ENCODE assay signal across 8 mouse cellular contexts in genomic region chr12:59039971-59040844, GRCm38 (mm10). TPM values are rescaled to one million over a fixed set of nuclear protein-coding genes. Genes with fewer than 3 reads are reported as not detected.
DNase-seq lines count a peak whose midpoint lies in the region; ATAC-seq lines count a peak whose summit lies in the region.

No protein-coding gene starts in this region.

- H3K4me2 ChIP-seq in embryonic facial prominence, embryonic 11.5 days (ENCODE audit: low read depth, low read length), result no peak overlapping the region
- peak overlapping the region; percentile 42 for H3K4me2 ChIP-seq in heart, embryonic 15.5 days
- peak overlapping the region; percentile 35 for H3K4me2 ChIP-seq in kidney, embryonic 16.5 days (replicated peaks; ENCODE audit: low read depth, low read length)

- H3K27me3 ChIP-seq in embryonic facial prominence, embryonic 11.5 days (ENCODE audit: control insufficient read depth, insufficient read depth, low read length), result no peaks in the 10 kb centered on the region
- no peaks in the 10 kb centered on the region for H3K27me3 ChIP-seq in heart, embryonic 15.5 days
- no peaks in the 10 kb centered on the region for H3K27me3 ChIP-seq in kidney, embryonic 16.5 days (ENCODE audit: insufficient read depth, low read length)

- H3K27ac ChIP-seq in embryonic facial prominence, embryonic 11.5 days (replicated peaks; ENCODE audit: low read depth, low read length), result peak overlapping the region; percentile 69
- H3K27ac ChIP-seq in heart, embryonic 15.5 days, result peak overlapping the region; percentile 85
- H3K27ac ChIP-seq in kidney, embryonic 16.5 days (ENCODE audit: low read length), result peak overlapping the region; percentile 89

- under 1% methylated on average over 23 of the region's 23 CpGs for WGBS in embryonic facial prominence, embryonic 11.5 days
- WGBS in heart, embryonic 15.5 days, result 7% methylated on average over 23 of the region's 23 CpGs
- WGBS in kidney, embryonic 16.5 days, result 6% methylated on average over 23 of the region's 23 CpGs

- H3K9ac ChIP-seq in embryonic facial prominence, embryonic 11.5 days (replicated peaks; ENCODE audit: low read length), result no peak overlapping the region
- H3K9ac ChIP-seq in heart, embryonic 15.5 days, result peak overlapping the region; percentile 44; the same call in 1 of the 2 replicates
- H3K9ac ChIP-seq in kidney, embryonic 16.5 days (replicated peaks; ENCODE audit: low read length), result peak overlapping the region; percentile 46

- DNase-seq in 3134 (ENCODE audit: extremely low read depth, insufficient read length, low spot score), result peak; percentile 15
- DNase-seq in Muller cell, postnatal 12 days (ENCODE audit: inconsistent ontology term), result peak; percentile 60
- peak; percentile 83 for DNase-seq in embryonic facial prominence, embryonic 11.5 days (ENCODE audit: low spot score)
- peak; percentile 70 for DNase-seq in lung, postnatal 36 days
- DNase-seq in skeletal muscle tissue, adult 2 months (ENCODE audit: low read depth, low spot score), result peak; percentile 13
- DNase-seq in frontal cortex, postnatal 25 days (ENCODE audit: low spot score in 2 of 2), result no peak

- no peak overlapping the region for H3K4me3 ChIP-seq in embryonic facial prominence, embryonic 11.5 days (ENCODE audit: low read depth, low read length)
- H3K4me3 ChIP-seq in heart, embryonic 15.5 days, result peak overlapping the region; percentile 22; the same call in 1 of the 2 replicates
- peak overlapping the region; percentile 27 for H3K4me3 ChIP-seq in kidney, embryonic 16.5 days (ENCODE audit: low read length)

- no peaks in the 10 kb centered on the region for H3K4me1 ChIP-seq in embryonic facial prominence, embryonic 11.5 days (ENCODE audit: control insufficient read depth, insufficient read depth, low read length)
- 0 out of 2 replicates have a peak, but pooled peaks cover 6% of the 10 kb centered on the region for H3K4me1 ChIP-seq in heart, embryonic 15.5 days (replicated peaks)
- peaks cover 3% of the 10 kb centered on the region; the same call in 1 of the 2 replicates for H3K4me1 ChIP-seq in kidney, embryonic 16.5 days (ENCODE audit: insufficient read depth, low read length)

- no peaks in the 10 kb centered on the region for H3K9me3 ChIP-seq in embryonic facial prominence, embryonic 11.5 days (replicated peaks; ENCODE audit: control insufficient read depth, low read length)
- no peaks in the 10 kb centered on the region for H3K9me3 ChIP-seq in heart, embryonic 15.5 days (replicated peaks)
- H3K9me3 ChIP-seq in kidney, embryonic 16.5 days (ENCODE audit: low read length), result no peaks in the 10 kb centered on the region

- ATAC-seq in embryonic facial prominence, embryonic 11.5 days (replicated peaks; ENCODE audit: insufficient number of reproducible peaks, low FRiP score, low TSS enrichment, low read depth), result peak; percentile 92
- ATAC-seq in heart, embryonic 15.5 days (replicated peaks; ENCODE audit: insufficient number of reproducible peaks, insufficient read depth, low FRiP score, low read depth), result peak; percentile 60
- ATAC-seq in kidney, embryonic 16.5 days (ENCODE audit: low FRiP score, low TSS enrichment), result peak; percentile 89

- peaks cover 2% of the 10 kb centered on the region; the same call in 1 of the 2 replicates for H3K36me3 ChIP-seq in embryonic facial prominence, embryonic 11.5 days (replicated peaks; ENCODE audit: control insufficient read depth, insufficient read depth, low read depth, low read length)
- peaks cover 27% of the 10 kb centered on the region for H3K36me3 ChIP-seq in heart, embryonic 15.5 days
- peaks cover 24% of the 10 kb centered on the region for H3K36me3 ChIP-seq in kidney, embryonic 16.5 days (ENCODE audit: insufficient read depth, low read length)

RNA-seq across cellular contexts. Expression of gene Trappc6b, which starts 21.1 kb away (rescaled TPM):
- polyA plus RNA-seq in embryonic facial prominence, embryonic 11.5 days (2014; fragmentation: Nextera tagmentation; extraction: Ambion mirVana), result 52.6 and 59.5 TPM in 2 replicates
- 83.2 and 85.5 TPM in 2 replicates for polyA plus RNA-seq in heart, embryonic 15.5 days (2015; fragmentation: Nextera tagmentation; extraction: Ambion mirVana)
- polyA plus RNA-seq in kidney, embryonic 16.5 days (2015; fragmentation: Nextera tagmentation; extraction: Ambion mirVana), result 94.4 and 97.3 TPM in 2 replicates

RNA-seq across cellular contexts. Expression of gene Pnn, which starts 26.5 kb away (rescaled TPM):
- 99.3 and 116 TPM in 2 replicates for polyA plus RNA-seq in embryonic facial prominence, embryonic 11.5 days (2014; fragmentation: Nextera tagmentation; extraction: Ambion mirVana)
- polyA plus RNA-seq in heart, embryonic 15.5 days (2015; fragmentation: Nextera tagmentation; extraction: Ambion mirVana), result 59.4 and 63.0 TPM in 2 replicates
- polyA plus RNA-seq in kidney, embryonic 16.5 days (2015; fragmentation: Nextera tagmentation; extraction: Ambion mirVana), result 88.9 and 106 TPM in 2 replicates

RNA-seq across cellular contexts. Expression of gene Gemin2, which starts 27.0 kb away (rescaled TPM):
- 29.4 and 30.3 TPM in 2 replicates for polyA plus RNA-seq in embryonic facial prominence, embryonic 11.5 days (2014; fragmentation: Nextera tagmentation; extraction: Ambion mirVana)
- polyA plus RNA-seq in heart, embryonic 15.5 days (2015; fragmentation: Nextera tagmentation; extraction: Ambion mirVana), result 17.9 and 20.8 TPM in 2 replicates
- polyA plus RNA-seq in kidney, embryonic 16.5 days (2015; fragmentation: Nextera tagmentation; extraction: Ambion mirVana), result 30.3 and 30.7 TPM in 2 replicates

RNA-seq across cellular contexts. Expression of gene Sec23a, which starts 28.4 kb away (rescaled TPM):
- 89.9 and 94.7 TPM in 2 replicates for polyA plus RNA-seq in embryonic facial prominence, embryonic 11.5 days (2014; fragmentation: Nextera tagmentation; extraction: Ambion mirVana)
- polyA plus RNA-seq in heart, embryonic 15.5 days (2015; fragmentation: Nextera tagmentation; extraction: Ambion mirVana), result 57.8 and 63.2 TPM in 2 replicates
- 78.7 and 83.9 TPM in 2 replicates for polyA plus RNA-seq in kidney, embryonic 16.5 days (2015; fragmentation: Nextera tagmentation; extraction: Ambion mirVana)

RNA-seq across cellular contexts. Expression of gene Mia2, which starts 55.4 kb away (rescaled TPM):
- polyA plus RNA-seq in embryonic facial prominence, embryonic 11.5 days (2014; fragmentation: Nextera tagmentation; extraction: Ambion mirVana), result 62.8 and 71.9 TPM in 2 replicates
- polyA plus RNA-seq in heart, embryonic 15.5 days (2015; fragmentation: Nextera tagmentation; extraction: Ambion mirVana), result 39.6 and 44.8 TPM in 2 replicates
- 68.5 and 72.8 TPM in 2 replicates for polyA plus RNA-seq in kidney, embryonic 16.5 days (2015; fragmentation: Nextera tagmentation; extraction: Ambion mirVana)

Comparison
In these comparisons a context has a peak if more than half of its experiments do, and no peak if none do; other contexts are left out.
1. DNase-seq: peak in 3134 (single experiment), Muller cell, postnatal 12 days (single experiment), embryonic facial prominence, embryonic 11.5 days (single experiment), lung, postnatal 36 days (single experiment) and skeletal muscle tissue, adult 2 months (single experiment); none in frontal cortex, postnatal 25 days (0 of 2).
2. Peak in every context shown above with its lines, with median percentiles within 50 percentile points of each other: ATAC-seq and H3K27ac ChIP-seq.